Comparison of ENCODE assay signal across 9 mouse cellular contexts in the genomic region with DNA sequence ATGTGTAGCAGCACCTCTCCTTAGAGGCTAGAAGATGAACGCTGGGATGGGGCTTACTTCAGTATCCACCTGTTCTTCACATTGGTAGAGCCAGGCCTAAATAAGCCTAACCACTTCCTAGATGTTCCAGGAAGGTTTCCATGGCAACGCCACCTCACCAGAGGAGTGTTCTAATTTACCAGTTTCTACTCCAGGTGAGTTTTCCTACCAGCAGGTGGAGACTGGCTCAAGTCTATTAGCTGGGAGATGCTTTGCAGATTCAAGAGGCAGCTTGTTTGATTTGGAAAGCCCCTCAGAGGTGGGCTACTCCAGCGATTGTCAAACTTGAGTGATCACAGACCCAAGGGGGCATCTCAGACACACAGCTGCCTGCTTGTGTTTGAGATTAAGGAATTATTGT.
DNase-seq lines count a peak whose midpoint lies in the region; ATAC-seq lines count a peak whose summit lies in the region.
"Had no signal": no experiment of that assay in that cellular context is flagged by ENCODE, and none has a peak within 500 bp of the region (broad histone marks: within the 10 kb centered on the region; RNA-seq: fewer than 3 reads in every experiment).

No protein-coding gene starts in this region.

- DNase-seq in forebrain, embryonic 11.5 days (ENCODE audit: low spot score) = no peak
- DNase-seq in NIH3T3 (ENCODE audit: low read depth) = peak; percentile 34
- DNase-seq in frontal cortex, adult 2 months (ENCODE audit: extremely low spot score in 1 of 2, low spot score in 1 of 2) = peak; percentile 19 to 69
- DNase-seq in left cerebral cortex, adult 11 months (ENCODE audit: low spot score) = peak; percentile 57
- peak; percentile 79 to 82 for DNase-seq in right cerebral cortex, postnatal 10 days (ENCODE audit: low spot score in 2 of 2)
- DNase-seq in thymus, postnatal 0 days (ENCODE audit: low spot score) = no peak
- no peak for DNase-seq in gastrocnemius, adult 8-10 months (ENCODE audit: low spot score in 2 of 2)

- no peak overlapping the region for H3K4me3 ChIP-seq in forebrain, embryonic 13.5 days
- no peak overlapping the region for H3K4me3 ChIP-seq in forebrain, embryonic 11.5 days (ENCODE audit: low read depth, low read length)

- H3K36me3 ChIP-seq in forebrain, embryonic 13.5 days (ENCODE audit: poor library complexity, severe bottlenecking) = no peaks in the 10 kb centered on the region
- no peaks in the 10 kb centered on the region for H3K36me3 ChIP-seq in forebrain, embryonic 11.5 days (ENCODE audit: control insufficient read depth, insufficient read depth, low read length)

- peaks cover 26% of the 10 kb centered on the region for H3K4me1 ChIP-seq in forebrain, embryonic 13.5 days
- H3K4me1 ChIP-seq in forebrain, embryonic 11.5 days (replicated peaks; ENCODE audit: control insufficient read depth, insufficient read depth, low read length) = no peaks in the 10 kb centered on the region; the same call in 1 of the 2 replicates

- no peaks in the 10 kb centered on the region for H3K9me3 ChIP-seq in forebrain, embryonic 13.5 days (replicated peaks)
- H3K9me3 ChIP-seq in forebrain, embryonic 11.5 days (ENCODE audit: control insufficient read depth, low read length) = no peaks in the 10 kb centered on the region

- H3K27me3 ChIP-seq in forebrain, embryonic 13.5 days = no peaks in the 10 kb centered on the region
- H3K27me3 ChIP-seq in forebrain, embryonic 11.5 days (ENCODE audit: control insufficient read depth, insufficient read depth, low read length) = no peaks in the 10 kb centered on the region

- 50% methylated on average over 3 of the region's 3 CpGs for WGBS in forebrain, embryonic 13.5 days
- WGBS in forebrain, embryonic 11.5 days = 52% methylated on average over 3 of the region's 3 CpGs

- no peak overlapping the region for H3K4me2 ChIP-seq in forebrain, embryonic 13.5 days
- H3K4me2 ChIP-seq in forebrain, embryonic 11.5 days (ENCODE audit: low read depth, low read length, severe bottlenecking) = no peak overlapping the region

- no peak overlapping the region for H3K9ac ChIP-seq in forebrain, embryonic 13.5 days
- no peak overlapping the region for H3K9ac ChIP-seq in forebrain, embryonic 11.5 days (ENCODE audit: low read length)

- ATAC-seq in forebrain, embryonic 13.5 days = peak; percentile 58
- no peak for ATAC-seq in forebrain, embryonic 11.5 days (replicated peaks; ENCODE audit: low FRiP score)

- no peak overlapping the region for H3K27ac ChIP-seq in forebrain, embryonic 13.5 days
- no peak overlapping the region for H3K27ac ChIP-seq in forebrain, embryonic 11.5 days (ENCODE audit: low read depth, low read length)
- H3K27ac ChIP-seq: macrophage had no signal

Comparison
In these comparisons a context has a peak if more than half of its experiments do, and no peak if none do; other contexts are left out.
1. DNase-seq: peak in NIH3T3 (single experiment), frontal cortex, adult 2 months (2 of 2), left cerebral cortex, adult 11 months (single experiment) and right cerebral cortex, postnatal 10 days (2 of 2); none in forebrain, embryonic 11.5 days (single experiment), thymus, postnatal 0 days (single experiment) and gastrocnemius, adult 8-10 months (0 of 2).